Mouse (Mus musculus): Measurements from ENCODE around the gene Rabgap1l. TPM values are rescaled to one million over a fixed set of nuclear protein-coding genes. Genes with fewer than 3 reads are reported as not detected.

Rabgap1l gene
- polyA plus RNA-seq, 1 experiment from 2014 or later, result 12.0 TPM

DNA sequence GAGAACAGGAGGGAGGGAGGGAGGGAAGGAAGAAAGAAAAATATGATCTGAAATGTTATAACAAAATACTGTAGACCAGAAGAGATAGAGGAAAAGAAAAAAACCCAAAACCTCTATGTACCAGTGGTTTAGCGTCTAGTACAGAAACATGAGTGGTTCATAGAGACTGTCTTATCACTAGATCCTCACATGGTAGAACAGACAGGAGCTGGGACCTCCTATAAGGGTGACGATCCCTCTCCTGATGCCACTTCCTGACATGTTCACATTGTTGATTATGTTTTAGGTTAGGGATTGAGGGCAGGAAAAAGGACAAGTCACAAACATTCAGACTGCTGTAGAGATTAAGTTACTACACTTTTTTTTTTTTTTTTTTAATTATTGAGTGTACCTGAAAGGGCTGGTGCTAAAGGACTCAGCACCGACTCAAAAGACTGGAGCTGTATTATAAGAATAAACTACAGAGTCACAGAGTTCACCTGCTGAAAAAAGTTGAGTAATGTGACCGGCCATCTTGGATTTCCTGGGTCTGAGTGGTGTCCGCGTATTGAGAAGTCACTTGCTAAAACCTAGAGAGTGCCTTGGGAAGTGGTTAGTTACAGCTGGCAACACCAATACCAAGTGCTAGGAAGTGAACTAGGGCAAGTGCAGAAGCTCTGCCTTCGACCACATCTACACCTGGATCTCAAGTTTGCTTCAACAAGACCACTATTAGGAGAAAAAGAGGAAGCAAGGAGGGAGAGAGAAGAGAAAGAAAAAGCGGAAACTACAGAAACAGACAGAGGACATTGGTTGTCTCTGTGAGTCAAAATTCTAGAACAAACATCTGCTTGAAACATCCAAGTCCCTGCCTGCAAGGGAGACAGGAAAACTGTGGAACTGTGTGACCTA lies 37.8 kb upstream of the Rabgap1l start:
- ATAC-seq (replicated peaks; ENCODE audit: low FRiP score, low read depth) (no peak), DNase-seq (ENCODE audit: low spot score) (no peak)
- Histone ChIP-seq H3K4me2 (ENCODE audit: low read length) (no peak overlapping the region), H3K27ac (no peak overlapping the region), H3K4me3 (replicated peaks; ENCODE audit: low read depth, low read length) (no peak overlapping the region), H3K27me3 (ENCODE audit: insufficient read depth, low read length) (no peaks in the 10 kb centered on the region), H3K36me3 (ENCODE audit: insufficient read depth, low read length) (no peaks in the 10 kb centered on the region), H3K9ac (ENCODE audit: low read depth, low read length) (no peak overlapping the region), H3K9me3 (replicated peaks; ENCODE audit: low read length) (no peaks in the 10 kb centered on the region), H3K4me1 (replicated peaks; ENCODE audit: insufficient read depth, low read length) (no peaks in the 10 kb centered on the region)
- WGBS, result 85% methylated on average over 8 of the region's 8 CpGs
- TF ChIP-seq CTCF (IDR thresholded peaks at IDR 0.05; ENCODE audit: low read depth), result no peak

DNA sequence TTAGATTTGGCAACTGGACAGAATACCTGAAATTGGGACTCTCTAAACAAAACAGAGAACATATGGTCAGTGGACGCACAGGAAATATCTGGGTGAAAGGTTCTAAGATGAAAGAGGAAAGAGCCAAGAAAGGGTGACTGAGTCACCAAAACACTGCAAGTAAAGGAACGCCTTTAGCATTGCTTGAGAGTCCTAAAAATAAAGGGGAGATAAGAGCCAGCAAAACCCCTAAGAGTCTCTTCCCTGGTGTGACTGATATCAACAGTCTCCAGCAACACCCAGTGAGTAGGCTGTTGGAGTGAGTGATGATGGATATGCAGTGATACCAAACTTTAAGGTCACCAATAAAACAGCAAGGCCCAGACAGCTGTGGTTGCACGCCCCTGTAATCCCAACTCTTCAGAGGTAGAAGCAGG lies 32.4 kb upstream of the Rabgap1l start:
- no peaks in the 10 kb centered on the region for H3K27me3 ChIP-seq (ENCODE audit: insufficient read depth, low read length)
- H3K9ac ChIP-seq (ENCODE audit: low read depth, low read length), result no peak overlapping the region
- no peaks in the 10 kb centered on the region for H3K9me3 ChIP-seq (replicated peaks; ENCODE audit: low read length)
- ATAC-seq (replicated peaks; ENCODE audit: low FRiP score, low read depth) (no peak), DNase-seq (ENCODE audit: low spot score) (no peak)
- TF ChIP-seq CTCF (IDR thresholded peaks at IDR 0.05; ENCODE audit: low read depth), result no peak
- no peaks in the 10 kb centered on the region for H3K36me3 ChIP-seq (ENCODE audit: insufficient read depth, low read length)
- WGBS, result 55% methylated on average over 3 of the region's 3 CpGs
- no peaks in the 10 kb centered on the region for H3K4me1 ChIP-seq (replicated peaks; ENCODE audit: insufficient read depth, low read length)
- no peak overlapping the region for H3K27ac ChIP-seq
- no peak overlapping the region for H3K4me2 ChIP-seq (ENCODE audit: low read length)
- no peak overlapping the region for H3K4me3 ChIP-seq (replicated peaks; ENCODE audit: low read depth, low read length)

DNA sequence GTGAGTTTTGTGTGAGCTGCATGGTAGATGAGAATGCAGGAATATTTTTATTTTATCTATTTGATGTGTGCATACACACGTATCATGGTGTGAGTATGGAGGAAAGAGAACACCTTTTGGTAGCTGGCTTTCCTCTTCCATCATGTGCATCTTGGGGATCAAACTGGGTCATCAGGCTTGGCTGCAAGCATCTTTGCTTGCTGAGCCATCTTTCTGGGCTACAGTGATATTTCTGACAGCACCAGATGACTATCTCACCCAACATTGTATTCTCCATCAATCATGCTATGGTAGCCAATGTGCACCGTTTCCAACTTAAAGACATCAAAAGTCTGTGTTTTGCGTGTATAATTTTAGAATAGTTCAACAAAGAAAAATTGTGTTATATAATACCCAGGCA lies 30.6 kb upstream of the Rabgap1l start:
- no peak for ATAC-seq (replicated peaks; ENCODE audit: low FRiP score, low read depth)
- Histone ChIP-seq H3K4me2 (ENCODE audit: low read length) (no peak overlapping the region), H3K27ac (no peak overlapping the region), H3K9ac (ENCODE audit: low read depth, low read length) (no peak overlapping the region), H3K27me3 (ENCODE audit: insufficient read depth, low read length) (no peaks in the 10 kb centered on the region), H3K9me3 (replicated peaks; ENCODE audit: low read length) (no peaks in the 10 kb centered on the region), H3K36me3 (ENCODE audit: insufficient read depth, low read length) (no peaks in the 10 kb centered on the region), H3K4me1 (replicated peaks; ENCODE audit: insufficient read depth, low read length) (no peaks in the 10 kb centered on the region), H3K4me3 (replicated peaks; ENCODE audit: low read depth, low read length) (no peak overlapping the region)
- TF ChIP-seq CTCF (IDR thresholded peaks at IDR 0.05; ENCODE audit: low read depth), result no peak
- no peak for DNase-seq (ENCODE audit: low spot score)
- whole genome bisulfite sequencing, result 94% methylated on average over 3 of the region's 3 CpGs

DNA sequence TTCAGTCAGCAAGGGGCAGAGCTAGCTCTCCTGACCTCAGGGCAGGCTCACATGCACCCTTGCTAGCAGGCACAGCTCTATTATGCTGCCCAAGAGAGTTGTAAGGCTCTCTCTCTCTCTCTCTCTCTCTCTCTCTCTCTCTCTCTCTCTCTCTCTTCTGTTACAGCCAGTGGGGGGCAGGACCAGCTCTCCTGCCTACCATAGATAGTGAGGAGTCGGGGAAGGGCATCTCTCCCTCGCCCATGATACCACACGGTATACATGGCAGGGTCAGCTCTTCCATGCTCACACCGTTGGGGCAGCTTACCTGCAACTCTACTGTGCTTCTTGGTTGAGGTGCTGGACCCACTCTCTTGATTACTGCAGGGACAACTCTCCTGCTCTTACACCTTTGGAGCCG lies 21.2 kb upstream of the Rabgap1l start:
- H3K27me3 ChIP-seq (ENCODE audit: insufficient read depth, low read length), result no peaks in the 10 kb centered on the region
- WGBS, result 94% methylated on average over 5 of the region's 5 CpGs
- H3K27ac ChIP-seq, result no peak overlapping the region
- H3K36me3 ChIP-seq (ENCODE audit: insufficient read depth, low read length), result no peaks in the 10 kb centered on the region
- no peaks in the 10 kb centered on the region for H3K4me1 ChIP-seq (replicated peaks; ENCODE audit: insufficient read depth, low read length)
- no peak overlapping the region for H3K4me3 ChIP-seq (replicated peaks; ENCODE audit: low read depth, low read length)
- H3K9ac ChIP-seq (ENCODE audit: low read depth, low read length), result no peak overlapping the region
- no peak for TF ChIP-seq CTCF (IDR thresholded peaks at IDR 0.05; ENCODE audit: low read depth)
- ATAC-seq (replicated peaks; ENCODE audit: low FRiP score, low read depth) (no peak), DNase-seq (ENCODE audit: low spot score) (no peak)
- H3K9me3 ChIP-seq (replicated peaks; ENCODE audit: low read length), result no peaks in the 10 kb centered on the region
- H3K4me2 ChIP-seq (ENCODE audit: low read length), result no peak overlapping the region

DNA sequence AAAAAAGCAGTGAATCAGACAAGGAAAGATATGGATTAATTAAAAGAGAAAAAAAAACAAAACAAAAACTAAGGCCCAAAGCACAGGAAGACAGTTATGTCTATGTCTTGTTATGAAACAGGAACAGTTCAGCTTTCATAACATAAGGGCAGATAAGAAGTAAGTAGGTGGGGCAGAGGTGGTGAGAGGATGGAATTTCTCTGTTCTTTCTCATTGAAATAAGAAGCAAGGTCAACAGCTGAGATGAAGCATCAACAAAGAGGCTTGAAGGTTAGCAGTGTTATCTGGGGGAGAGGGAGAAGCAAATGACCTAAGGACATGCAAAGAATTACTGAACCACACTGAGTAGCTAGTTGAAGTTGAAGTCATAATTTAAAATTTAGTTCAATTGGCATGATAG lies 19.4 kb upstream of the Rabgap1l start:
- Histone ChIP-seq H3K36me3 (ENCODE audit: insufficient read depth, low read length) (no peaks in the 10 kb centered on the region), H3K9me3 (replicated peaks; ENCODE audit: low read length) (no peaks in the 10 kb centered on the region), H3K4me1 (replicated peaks; ENCODE audit: insufficient read depth, low read length) (no peaks in the 10 kb centered on the region), H3K27ac (no peak overlapping the region), H3K27me3 (ENCODE audit: insufficient read depth, low read length) (no peaks in the 10 kb centered on the region), H3K9ac (ENCODE audit: low read depth, low read length) (no peak overlapping the region), H3K4me2 (ENCODE audit: low read length) (no peak overlapping the region), H3K4me3 (replicated peaks; ENCODE audit: low read depth, low read length) (no peak overlapping the region)
- no peak for TF ChIP-seq CTCF (IDR thresholded peaks at IDR 0.05; ENCODE audit: low read depth)
- ATAC-seq (replicated peaks; ENCODE audit: low FRiP score, low read depth) (no peak), DNase-seq (ENCODE audit: low spot score) (no peak)

DNA sequence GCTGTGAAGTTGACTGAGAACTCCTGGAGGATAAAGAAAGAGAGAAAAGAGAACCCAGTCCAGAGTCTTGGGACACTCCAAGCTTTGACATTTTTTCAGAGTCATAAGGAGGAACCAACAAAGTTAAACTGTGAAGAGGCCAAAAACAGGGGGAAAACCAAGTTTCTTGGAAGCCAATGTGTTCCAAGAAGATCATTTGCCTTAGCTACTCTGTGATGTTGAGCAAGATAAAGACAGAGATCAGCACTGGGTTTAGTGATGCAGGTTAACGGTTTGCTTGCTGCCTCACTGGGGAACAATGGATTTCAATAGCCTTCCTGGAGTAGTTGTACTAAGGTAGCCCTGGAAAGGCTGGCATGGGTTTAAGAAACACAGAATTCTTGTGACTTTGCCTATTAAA lies 18.9 kb upstream of the Rabgap1l start:
- Histone ChIP-seq H3K36me3 (ENCODE audit: insufficient read depth, low read length) (no peaks in the 10 kb centered on the region), H3K4me3 (replicated peaks; ENCODE audit: low read depth, low read length) (no peak overlapping the region), H3K9me3 (replicated peaks; ENCODE audit: low read length) (no peaks in the 10 kb centered on the region), H3K9ac (ENCODE audit: low read depth, low read length) (no peak overlapping the region), H3K4me2 (ENCODE audit: low read length) (no peak overlapping the region), H3K27ac (no peak overlapping the region), H3K27me3 (ENCODE audit: insufficient read depth, low read length) (no peaks in the 10 kb centered on the region), H3K4me1 (replicated peaks; ENCODE audit: insufficient read depth, low read length) (no peaks in the 10 kb centered on the region)
- TF ChIP-seq CTCF (IDR thresholded peaks at IDR 0.05; ENCODE audit: low read depth), result no peak
- ATAC-seq (replicated peaks; ENCODE audit: low FRiP score, low read depth) (no peak), DNase-seq (ENCODE audit: low spot score) (no peak)
- WGBS, result 84% methylated on average over 1 of the region's 1 CpGs

Measured in kidney, postnatal 0 days (tissue).